Mouse (Mus musculus): ENCODE measurements around the gene Glrx. TPM values are rescaled to one million over a fixed set of nuclear protein-coding genes. Genes with fewer than 3 reads are reported as not detected.

Gene Glrx
- polyA plus RNA-seq, 1 experiment from 2014 or later: 160 TPM

Other genes with a start within 250 kb of the Glrx start
- 5.7 and 6.3 TPM in 2 replicates for gene Ell2, start 133.1 kb upstream of the Glrx start, polyA plus RNA-seq (2015; fragmentation: Nextera tagmentation; extraction: Ambion mirVana)
- 28.0 and 31.1 TPM in 2 replicates for gene Rhobtb3, start 104.1 kb downstream of the Glrx start, polyA plus RNA-seq (2015; fragmentation: Nextera tagmentation; extraction: Ambion mirVana)
- 0.41 and 0.44 TPM in 2 replicates for gene Spata9, start 127.3 kb downstream of the Glrx start, polyA plus RNA-seq (2015; fragmentation: Nextera tagmentation; extraction: Ambion mirVana)
- gene Rfesd, start 178.9 kb downstream of the Glrx start, polyA plus RNA-seq (2015; fragmentation: Nextera tagmentation; extraction: Ambion mirVana): 19.9 and 21.2 TPM in 2 replicates
- gene Gpr150, start 217.1 kb downstream of the Glrx start, polyA plus RNA-seq (2015; fragmentation: Nextera tagmentation; extraction: Ambion mirVana): 0.15 and 0.25 TPM in 2 replicates